Mouse (Mus musculus): ENCODE measurements around the gene Olfr279.
A peak's percentile ranks its signal among the peaks of the same experiment; 100 is the strongest.

Olfr279 gene

DNA sequence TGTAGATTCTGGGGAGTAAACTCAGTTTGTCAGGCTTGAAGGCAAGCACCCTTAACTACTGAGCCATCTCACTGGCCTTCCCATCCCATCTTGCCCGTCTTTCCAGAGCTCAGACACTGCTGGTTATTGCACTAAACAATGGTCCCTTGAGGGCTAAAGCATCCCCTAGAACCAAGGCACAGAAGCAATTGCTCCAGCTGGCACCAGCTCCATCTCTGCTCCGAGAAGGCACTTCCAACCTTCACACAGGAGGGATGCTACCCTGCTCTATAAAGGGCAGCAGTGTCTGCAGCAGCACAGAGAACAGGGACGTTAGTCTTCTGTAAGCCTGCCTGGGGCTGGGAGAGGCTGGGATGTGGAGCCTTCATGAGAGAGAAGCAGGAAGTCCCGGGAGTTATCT, at the start of gene Olfr279:
Gene Olfr279, plus strand, starts transcription at position 301 of the 400 bp plus-strand sequence.
- no peak for DNase-seq (ENCODE audit: low spot score in 2 of 2)

DNA sequence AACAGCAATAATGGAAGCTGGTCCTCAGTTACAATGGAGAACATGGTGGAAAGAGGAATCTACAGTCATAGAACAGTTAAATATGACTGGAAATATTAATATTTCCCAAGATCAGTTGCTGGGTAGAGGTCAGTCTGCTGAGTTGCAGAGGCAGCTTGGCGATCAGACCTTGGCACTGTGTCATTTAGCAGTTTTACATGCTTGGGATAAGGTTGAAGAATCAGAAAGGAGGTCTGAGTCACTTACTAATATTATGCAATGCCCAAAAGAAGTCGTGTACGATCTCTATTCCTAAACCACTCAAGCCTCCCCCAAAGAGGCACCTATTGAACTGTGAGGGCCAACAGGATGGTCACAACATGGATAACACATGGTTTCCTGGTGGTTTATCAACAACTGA, 47.6 kb upstream of the Olfr279 start:
- DNase-seq (ENCODE audit: low spot score in 2 of 2) = no peak

DNA sequence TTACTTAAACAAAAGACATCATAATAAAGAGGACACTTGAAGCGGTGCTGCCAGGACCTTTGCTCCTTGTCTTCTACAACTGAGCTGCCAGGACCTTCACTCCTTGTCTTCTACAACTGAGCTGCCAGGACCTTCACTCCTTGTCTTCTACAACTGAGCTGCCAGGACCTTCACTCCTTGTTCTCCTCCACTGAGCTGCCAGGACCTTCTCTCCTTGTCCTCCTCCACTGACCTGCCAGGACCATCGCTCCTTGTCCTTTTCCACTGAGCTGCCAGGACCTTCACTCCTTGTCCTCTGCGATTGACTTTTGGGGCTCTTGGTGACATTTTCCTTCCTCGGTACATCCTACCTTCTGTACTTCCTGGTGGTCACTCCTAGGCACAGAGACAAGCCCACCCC, 43.7 kb upstream of the Olfr279 start:
- DNase-seq (ENCODE audit: low spot score in 2 of 2) = no peak

DNA sequence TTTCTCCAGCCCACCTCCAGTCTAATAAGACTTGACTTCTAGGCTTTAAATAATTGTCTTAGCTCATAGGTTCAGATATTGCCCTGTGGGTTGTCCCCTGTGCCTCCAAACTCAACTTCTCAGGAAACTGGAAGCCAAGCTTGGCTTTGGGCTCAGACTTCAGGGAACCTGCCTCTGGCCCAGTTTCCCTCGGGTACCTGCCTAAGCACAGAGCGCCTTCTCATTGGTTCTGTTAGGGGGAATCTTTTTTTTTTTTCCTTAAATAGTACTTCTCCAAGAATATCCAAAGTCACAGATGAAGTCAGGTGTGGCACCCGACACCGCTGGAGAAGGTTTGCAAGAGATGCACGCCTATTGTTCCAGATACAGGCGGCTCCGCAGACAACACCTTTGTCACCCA, 39.9 kb upstream of the Olfr279 start, which contains the start of gene Olfr281:
Gene Olfr281, plus strand, starts transcription at position 301 of the 400 bp plus-strand sequence.
- no peak for DNase-seq (ENCODE audit: low spot score in 2 of 2)

DNA sequence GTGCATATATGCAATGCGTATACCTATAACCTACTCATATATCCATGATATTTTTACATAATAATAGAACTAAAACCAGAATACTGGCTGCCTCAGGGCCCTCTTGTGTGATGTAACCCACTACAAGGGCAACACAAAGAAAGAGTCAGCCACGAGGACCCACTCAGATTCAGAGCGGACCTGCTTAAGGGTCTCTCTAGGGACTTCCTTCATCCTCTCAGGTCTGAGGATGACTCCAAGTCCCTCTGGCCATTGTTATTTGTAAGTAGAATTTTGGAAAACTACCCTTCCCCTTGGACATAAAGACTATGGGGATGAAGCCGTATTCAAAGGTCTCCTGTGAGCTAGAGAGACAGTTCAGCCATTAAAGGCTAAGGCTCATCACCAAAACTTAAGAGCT, 22.6 kb upstream of the Olfr279 start, which contains the start of gene OR5BS1P:
Gene OR5BS1P, plus strand, starts transcription at position 301 of the 400 bp plus-strand sequence.
- no peak for DNase-seq (ENCODE audit: low spot score in 2 of 2)

DNA sequence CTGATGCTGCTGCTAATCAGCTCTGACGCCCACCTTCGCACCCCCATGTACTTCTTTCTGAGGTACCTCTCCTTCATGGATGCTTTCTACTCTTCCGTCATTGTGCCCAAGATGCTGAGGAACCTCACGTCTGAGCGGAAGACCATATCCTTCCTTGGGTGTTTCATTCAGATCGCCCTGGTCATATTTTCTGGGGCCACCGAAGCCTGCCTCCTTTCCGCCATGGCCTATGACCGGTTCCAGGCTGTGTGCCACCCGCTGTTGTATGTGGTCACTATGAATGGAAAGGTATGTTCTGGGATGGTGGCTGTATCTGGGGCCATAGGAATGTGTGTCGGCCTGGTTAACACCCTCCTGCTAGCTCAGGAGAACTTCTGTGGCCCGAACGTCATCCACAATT, 20.7 kb upstream of the Olfr279 start:
- DNase-seq (ENCODE audit: low spot score in 2 of 2) = no peak

DNA sequence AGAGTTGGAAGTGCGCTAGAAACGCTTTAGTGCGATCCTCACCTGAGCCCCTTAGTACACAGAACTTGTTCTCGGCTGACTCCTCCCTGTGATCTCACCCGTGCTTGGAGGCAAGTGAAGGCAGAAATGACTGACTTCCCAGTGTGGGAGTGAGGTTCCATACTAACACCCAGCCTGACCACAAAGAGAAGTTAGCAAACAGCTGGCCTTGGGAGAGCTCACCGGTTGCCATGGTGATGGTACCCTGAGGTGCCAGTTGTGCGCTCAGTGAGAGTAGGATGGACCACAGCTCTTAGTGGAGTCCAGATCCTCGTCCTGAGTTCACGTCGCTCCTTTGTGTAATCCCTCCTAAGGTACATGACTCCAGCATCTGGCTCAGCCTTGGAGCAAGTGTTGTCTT, 17.2 kb upstream of the Olfr279 start:
- DNase-seq (ENCODE audit: low spot score in 2 of 2) = no peak

DNA sequence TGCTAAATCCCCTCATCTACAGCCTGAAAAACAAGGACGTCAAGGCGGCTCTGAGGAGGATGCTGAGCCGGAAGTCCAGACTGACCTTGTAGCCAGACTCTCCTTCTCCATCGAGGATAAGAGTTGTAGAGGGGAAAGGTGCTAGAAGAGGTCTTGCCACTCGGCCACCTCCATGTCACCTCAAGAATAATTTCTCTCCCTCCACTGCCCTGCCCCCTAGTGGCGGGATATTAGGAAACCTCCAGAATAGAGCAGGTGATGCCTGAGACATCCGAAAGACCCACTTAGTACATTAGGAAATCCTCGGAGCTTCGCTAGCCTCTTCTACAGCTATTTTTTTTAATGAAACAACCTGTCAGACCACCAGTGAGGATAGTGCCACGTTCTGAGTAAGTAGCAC, 16.8 kb upstream of the Olfr279 start:
- DNase-seq (ENCODE audit: low spot score in 2 of 2) = peak; percentile 14 to 45

DNA sequence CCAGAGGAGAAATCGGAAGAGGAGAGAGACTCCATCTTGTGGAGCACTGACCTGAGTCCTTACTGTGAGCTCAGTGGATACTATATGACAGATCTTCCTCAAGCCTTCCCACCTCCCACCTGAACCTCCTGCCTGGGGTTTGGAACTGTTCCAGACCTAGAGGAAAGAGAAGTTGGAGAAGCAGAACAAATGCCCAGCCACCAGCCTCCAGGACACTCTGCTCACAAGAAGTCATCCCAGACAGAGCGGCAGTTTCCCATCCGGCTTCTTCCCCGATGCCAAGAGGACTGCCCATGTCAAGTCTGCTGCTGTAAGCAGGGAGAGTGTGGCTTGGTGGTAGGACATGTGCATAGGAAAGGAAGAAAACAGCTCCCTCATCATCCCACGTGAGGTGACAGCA, 15.9 kb upstream of the Olfr279 start:
- DNase-seq (ENCODE audit: low spot score in 2 of 2) = no peak

DNA sequence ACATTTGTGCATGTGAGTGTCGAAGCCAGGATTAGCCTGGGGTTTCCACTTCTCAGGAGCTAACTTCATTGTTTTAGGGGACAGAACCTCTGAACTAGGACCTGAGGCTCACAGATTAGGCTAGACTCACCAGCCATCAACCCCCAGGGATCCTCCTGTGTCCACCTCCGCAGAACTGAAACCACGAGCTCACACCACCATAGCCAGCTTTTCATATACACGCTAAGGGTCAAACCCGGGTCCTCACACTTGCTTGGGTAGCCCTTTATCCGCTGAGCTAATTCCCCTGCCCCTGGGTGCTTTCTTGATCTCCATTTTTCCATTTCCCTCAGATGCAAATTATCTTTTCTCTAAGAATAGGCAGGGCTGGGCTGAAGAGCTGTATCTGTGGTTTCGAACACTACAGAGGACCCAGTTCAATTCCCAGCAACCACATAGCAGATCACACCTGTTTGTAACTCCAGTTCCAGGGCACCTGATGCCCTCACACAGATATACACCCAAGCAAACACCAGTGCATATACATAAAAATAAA, 12.6 kb upstream of the Olfr279 start:
- no peak for DNase-seq (ENCODE audit: low spot score in 2 of 2)

DNA sequence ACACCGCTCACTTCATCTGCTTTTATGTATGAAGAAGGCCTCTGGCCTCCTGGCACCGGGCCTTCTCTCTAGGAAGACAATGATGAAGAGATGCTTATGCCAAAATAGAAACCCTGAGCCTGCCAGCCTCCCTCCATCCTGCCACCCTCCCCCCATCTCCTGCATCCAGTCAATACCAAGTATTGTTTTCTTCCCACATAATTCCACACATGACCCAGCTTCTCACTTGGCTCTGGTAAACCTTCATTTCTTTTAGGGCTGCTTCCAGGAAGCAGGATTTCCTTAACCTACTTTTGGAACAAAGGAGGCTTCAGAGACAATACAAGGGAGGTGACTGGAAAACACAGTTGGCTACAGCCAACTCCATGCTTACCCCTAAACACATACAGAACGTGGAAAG, 9.5 kb upstream of the Olfr279 start, which contains the start of gene Lalba:
Gene Lalba, minus strand, starts transcription at position 21 of the 400 bp plus-strand sequence.
- DNase-seq (ENCODE audit: low spot score in 2 of 2) = no peak

DNA sequence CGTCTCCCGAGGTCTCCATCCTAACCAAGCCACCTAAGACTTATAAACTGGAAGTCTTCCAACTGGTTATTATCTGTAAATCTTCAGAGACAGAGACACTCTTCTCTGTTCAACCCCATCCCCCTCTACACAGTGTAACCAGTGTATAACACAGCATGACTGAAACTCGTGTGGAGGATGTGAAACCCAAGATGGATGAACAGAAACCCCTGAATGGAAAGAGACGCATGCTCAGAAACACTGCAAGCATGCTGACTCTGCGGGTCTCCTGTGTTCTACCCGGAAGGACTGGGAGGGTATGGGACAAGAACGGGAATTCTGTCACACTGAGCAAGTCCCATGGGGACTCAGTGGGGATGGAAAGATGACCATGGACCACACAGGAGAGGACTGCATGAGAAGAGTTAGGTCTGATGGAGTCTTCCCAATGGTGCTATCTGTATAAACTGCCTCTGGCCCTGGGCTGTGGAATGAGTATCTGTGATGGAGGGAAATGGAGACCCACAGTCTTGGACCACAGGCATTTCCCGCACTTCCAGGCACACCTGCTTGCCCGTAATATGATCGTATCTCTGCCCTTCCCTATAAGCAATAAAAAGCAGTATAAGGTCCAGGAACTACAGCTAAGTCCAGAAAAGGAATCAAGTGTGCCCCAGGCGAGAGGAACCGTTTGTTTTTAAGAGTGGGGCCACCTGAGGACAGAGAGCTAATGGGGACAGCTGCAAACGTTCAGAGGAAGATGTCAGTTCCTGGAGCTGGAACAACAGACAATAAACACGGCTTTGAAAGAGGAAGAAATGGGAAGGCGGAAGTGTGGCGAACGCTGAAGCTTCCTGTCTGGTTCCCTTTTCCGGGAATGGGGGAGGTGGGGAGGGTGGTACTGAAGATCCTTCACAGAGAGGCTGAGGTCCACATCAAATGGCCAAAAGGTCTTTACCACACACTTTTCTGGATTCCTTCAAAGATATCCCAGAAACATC, 8.0 kb upstream of the Olfr279 start:
- DNase-seq (ENCODE audit: low spot score in 2 of 2) = no peak

DNA sequence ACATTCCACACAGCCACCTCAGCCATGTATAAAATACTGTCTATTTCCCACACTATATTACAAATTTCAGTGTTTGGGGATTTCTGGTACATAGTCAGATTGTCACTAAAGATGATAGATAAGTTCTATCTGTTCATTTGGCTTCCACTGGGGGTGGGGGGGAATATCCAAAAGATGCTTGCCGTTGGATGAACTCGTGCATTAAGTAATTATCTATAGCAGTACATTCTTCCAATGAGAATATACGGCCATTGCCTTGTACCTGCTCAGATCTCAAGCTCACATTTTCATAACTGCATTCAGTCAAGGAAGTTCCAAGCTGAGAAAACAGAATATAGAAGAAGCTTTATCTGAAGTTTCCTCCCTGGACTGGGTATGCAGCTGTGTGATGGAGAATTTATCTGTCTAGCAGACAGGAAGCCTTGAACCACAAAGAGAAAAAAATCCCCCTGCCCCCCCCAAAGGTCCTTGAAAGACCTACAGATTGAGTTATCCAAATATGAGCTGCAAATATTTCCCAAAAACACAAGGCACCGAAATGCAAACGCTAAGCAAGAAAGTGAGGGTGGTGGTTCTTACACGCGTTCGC, 5.7 kb upstream of the Olfr279 start:
- DNase-seq (ENCODE audit: low spot score in 2 of 2) = no peak

DNA sequence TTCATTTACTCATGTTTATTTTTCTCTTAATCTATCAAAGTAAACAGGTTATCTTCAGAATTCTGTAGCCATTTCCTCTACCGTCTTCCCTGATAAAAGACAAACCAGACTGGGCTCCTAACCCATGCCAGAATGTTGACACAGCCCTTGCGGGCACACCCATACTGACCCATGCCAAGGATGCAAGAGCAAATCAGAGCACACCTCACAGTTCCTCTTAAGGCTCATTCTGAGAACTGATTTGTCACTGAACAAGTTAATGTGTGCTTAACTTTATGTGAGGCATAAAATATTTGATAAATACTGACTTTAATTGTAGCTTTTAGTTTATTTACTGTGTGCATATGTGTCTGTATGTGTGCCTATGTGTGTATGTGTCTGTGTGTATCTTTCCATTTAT, 870 bp upstream of the Olfr279 start:
- no peak for DNase-seq (ENCODE audit: low spot score in 2 of 2)

DNA sequence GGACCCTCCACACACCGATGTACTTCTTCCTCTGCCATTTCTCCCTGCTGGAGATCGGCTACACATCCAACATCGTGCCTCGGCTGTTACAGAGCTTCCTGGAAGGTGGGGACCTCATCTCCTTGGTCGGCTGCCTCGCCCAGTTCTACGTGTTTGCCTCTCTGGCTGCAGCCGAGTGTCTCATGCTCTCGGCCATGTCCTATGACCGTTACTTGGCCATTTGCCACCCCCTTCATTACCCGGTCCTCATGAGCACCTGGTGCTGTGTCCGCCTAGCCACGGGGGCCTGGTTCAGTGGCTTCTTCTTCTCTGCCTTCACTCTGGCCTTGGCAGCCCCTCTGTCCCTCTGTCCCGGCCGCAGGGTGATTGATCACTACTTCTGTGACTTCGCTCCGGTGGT, 5.4 kb downstream of the Olfr279 start:
- no peak for DNase-seq (ENCODE audit: low spot score in 2 of 2)

DNA sequence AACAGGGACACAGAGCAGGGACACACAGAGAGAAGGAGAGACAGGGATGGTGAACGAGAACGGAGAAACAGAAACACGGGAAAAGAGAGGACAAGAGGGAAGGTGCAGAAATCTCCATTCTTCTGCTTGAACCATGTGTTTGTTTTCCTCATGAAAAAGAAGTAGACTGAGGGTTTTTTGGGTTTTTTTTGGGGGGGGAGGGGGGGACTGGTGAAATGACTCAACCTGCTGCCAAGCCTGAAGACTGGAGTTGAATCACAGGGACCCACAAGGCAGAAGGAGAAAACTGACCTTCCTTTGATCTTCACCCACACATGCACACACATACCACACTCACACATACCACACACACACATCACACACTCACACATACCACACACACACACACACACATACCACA, 11.1 kb downstream of the Olfr279 start:
- DNase-seq (ENCODE audit: low spot score in 2 of 2) = no peak

DNA sequence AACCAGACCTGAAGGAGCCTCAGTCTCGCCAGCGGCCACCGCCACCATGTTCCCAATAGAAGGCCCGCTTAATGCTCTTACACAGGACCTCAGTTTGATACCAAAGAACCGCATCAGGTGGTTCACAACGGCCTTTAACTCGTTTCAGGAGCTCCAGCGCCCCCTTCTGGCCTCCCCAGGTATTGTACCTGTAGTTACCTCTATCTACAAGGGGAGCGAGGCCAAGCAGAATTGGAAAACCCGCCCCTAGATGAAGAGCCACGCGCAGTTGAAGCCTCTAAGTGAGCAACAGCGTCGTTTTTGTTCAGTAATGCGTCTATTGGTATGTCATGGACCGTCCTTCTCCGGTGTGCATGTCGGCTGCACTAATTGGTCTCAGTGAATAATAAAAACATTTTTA, 12.3 kb downstream of the Olfr279 start:
- peak; percentile 73 to 77 for DNase-seq (ENCODE audit: low spot score in 2 of 2)

DNA sequence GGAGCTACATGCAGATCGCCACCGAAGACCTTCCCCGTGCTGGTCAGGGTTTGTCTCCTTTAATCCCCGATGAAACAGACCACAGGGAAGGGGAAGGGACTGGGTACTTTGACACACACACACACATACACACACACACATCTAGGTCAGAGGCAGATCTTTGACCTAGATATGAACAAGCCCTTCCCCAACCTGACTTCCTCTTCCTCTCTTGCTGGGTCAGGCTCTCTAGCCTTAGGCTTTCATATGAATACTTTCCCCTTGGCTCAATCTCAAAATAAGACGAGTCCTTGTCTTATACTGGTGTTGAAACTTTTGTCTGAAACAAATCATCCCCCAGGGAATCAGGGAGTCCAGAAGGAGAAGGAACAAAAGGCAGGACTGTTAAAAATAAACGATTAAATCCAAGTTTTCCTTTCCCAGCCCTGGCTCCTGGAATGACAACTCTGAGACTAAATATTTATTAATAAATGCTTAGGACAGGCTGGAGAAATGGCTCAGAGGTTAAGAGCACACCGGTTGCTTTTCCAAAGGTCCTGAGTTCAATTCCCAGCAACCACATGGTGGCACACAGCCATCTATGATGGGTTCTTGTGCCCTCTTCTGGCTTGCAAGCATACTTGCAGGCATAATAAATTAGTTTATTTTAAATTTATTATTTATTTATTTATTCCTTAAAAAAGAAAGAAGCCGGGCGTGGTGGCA, 14.2 kb downstream of the Olfr279 start:
- DNase-seq (ENCODE audit: low spot score in 2 of 2) = no peak

DNA sequence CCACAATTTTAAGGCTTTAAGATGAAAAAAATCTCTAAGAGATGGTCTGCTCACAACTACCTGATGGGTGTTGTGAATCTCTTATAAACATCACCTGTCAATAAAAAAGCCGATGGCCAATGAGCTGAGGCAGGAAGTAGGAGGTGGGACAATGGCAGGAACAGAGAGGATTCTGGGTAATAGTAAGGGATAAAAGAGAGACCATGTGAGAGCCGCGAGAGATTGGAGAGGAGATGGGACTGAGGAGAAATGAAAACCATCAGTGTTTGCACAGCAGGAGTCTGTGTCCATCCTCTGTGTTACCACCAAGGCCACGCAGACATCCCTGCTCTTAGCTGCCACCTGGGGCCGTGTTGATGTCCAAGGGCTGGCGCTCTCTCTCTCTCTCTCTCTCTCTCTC, 15.1 kb downstream of the Olfr279 start:
- no peak for DNase-seq (ENCODE audit: low spot score in 2 of 2)

DNA sequence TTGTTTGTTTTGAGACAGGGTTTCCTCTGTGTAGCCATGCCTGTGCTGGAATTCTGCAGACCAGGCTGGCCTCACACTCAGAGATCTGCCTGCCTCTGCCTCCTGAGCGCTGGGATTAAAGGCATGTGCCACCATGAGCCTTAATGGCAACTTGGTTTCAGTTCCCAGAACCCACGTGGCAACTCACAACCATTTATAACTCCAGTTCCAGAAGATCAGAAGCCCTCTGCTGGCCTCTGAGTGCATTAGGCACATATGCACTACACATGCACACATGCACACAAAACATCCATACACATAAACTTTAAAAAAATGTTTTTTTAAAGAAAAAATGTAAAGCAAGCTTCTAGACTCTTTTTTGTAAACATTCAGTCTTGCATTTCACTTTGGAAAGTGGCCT, 17.2 kb downstream of the Olfr279 start:
- DNase-seq (ENCODE audit: low spot score in 2 of 2) = no peak

DNA sequence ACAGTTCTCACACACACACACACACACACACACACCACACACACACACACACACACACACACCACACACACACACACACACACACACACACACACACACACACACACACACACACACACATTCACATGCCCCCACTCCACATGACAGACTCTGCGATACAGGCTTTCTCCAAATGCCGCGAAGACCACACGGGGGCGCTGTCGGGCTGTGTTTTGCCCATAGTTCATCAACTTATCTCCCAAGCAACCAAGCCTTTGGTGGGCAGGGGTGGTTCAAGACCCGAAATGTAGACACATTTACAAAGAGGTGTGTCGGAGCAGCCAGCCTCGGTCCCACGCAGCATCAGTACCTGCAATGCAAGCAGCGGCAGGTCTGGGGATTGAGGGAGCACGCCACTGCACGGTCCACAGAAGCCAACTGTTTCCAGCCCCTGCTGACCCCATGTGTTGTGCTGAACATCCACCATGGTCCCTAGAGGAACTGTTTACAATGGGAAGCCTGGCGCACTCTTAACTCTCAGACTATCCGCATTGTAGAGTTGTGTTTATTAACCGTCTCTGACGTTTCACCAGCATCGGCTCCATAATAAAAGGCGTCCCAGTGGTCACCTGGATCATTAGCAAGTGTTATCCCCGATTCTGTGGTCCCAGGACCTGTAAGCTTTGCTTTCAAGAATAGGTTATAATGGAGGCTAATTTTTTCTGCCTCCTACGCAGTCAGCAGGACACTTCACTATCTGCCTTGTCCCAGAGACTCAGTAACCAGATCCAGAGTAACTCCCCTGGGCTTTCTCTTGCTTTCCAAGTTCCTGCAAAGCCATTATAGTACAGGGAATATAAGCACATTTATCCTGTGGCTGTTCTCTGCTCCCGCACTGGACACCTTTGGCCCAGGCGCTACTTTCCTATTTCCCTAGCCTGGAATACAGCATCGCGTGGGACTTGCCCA, 18.5 kb downstream of the Olfr279 start:
- DNase-seq (ENCODE audit: low spot score in 2 of 2) = peak; percentile 72 to 78

All from right cerebral cortex, adult 2 months (tissue).